Mouse (Mus musculus): Measurements from ENCODE around the gene Tpr. TPM values are rescaled to one million over a fixed set of nuclear protein-coding genes. Genes with fewer than 3 reads are reported as not detected.

Gene Tpr
- polyA plus RNA-seq, 1 experiment, result 45.4 TPM

GRCm38 (mm10) chr1:150489148-150489547 lies 96.5 kb downstream of the Tpr start:
- no peak for TF ChIP-seq CTCF (IDR thresholded peaks at IDR 0.05; ENCODE audit: control insufficient read depth, insufficient read depth, insufficient replicate concordance, low read depth, low read length)
- no peak for TF ChIP-seq POLR2A (IDR thresholded peaks at IDR 0.05; ENCODE audit: control insufficient read depth, low read depth, low read length)
- H3K27ac ChIP-seq (ENCODE audit: control insufficient read depth, insufficient read depth, low read depth, low read length), result no peak overlapping the region
- no peak overlapping the region for H3K4me3 ChIP-seq (ENCODE audit: control insufficient read depth, low read depth, low read length)
- no peaks in the 10 kb centered on the region for H3K27me3 ChIP-seq (ENCODE audit: control insufficient read depth, insufficient read depth, low read length)
- no peaks in the 10 kb centered on the region for H3K36me3 ChIP-seq (ENCODE audit: control insufficient read depth, insufficient read depth, low read length)
- H3K4me1 ChIP-seq (ENCODE audit: control insufficient read depth, insufficient read depth, low read length), result no peaks in the 10 kb centered on the region

DNA sequence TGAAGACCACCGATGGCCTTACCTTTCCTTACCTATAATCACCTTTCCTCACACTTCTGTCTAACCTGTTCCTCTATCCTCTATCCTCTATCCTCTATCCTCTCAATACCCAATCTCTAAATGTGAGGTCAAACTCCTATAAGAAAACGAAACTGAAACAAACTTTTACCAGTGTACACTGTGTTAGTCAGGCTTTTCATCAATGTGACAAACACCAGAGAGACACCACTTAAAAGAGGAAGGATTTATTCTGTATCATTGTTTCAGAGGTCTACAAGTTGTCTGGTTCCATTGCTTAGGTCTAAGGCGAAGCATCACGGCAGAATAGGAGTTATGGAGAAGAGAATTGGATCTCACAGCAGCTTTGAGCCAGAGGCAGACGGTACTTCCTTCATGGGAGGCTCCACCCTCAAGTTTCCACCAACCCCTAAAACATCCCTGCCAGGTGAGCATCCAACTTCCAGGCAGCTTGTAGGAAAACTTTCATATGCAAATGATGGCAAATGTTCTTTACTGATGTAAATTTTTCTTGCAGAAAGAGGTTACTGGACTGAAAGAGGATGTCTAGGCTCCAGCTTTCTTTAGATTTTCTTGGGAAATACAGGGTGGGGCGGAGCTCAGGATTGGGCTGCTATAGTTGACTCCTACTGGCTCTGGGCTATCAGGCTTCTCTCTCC lies 104.1 kb downstream of the Tpr start:
- Histone ChIP-seq H3K4me3 (ENCODE audit: control insufficient read depth, low read depth, low read length) (no peak overlapping the region), H3K36me3 (ENCODE audit: control insufficient read depth, insufficient read depth, low read length) (no peaks in the 10 kb centered on the region), H3K27me3 (ENCODE audit: control insufficient read depth, insufficient read depth, low read length) (no peaks in the 10 kb centered on the region), H3K4me1 (ENCODE audit: control insufficient read depth, insufficient read depth, low read length) (no peaks in the 10 kb centered on the region), H3K27ac (ENCODE audit: control insufficient read depth, insufficient read depth, low read depth, low read length) (no peak overlapping the region)
- no peak for TF ChIP-seq POLR2A (IDR thresholded peaks at IDR 0.05; ENCODE audit: control insufficient read depth, low read depth, low read length)
- TF ChIP-seq CTCF (IDR thresholded peaks at IDR 0.05; ENCODE audit: control insufficient read depth, insufficient read depth, insufficient replicate concordance, low read depth, low read length), result no peak

DNA sequence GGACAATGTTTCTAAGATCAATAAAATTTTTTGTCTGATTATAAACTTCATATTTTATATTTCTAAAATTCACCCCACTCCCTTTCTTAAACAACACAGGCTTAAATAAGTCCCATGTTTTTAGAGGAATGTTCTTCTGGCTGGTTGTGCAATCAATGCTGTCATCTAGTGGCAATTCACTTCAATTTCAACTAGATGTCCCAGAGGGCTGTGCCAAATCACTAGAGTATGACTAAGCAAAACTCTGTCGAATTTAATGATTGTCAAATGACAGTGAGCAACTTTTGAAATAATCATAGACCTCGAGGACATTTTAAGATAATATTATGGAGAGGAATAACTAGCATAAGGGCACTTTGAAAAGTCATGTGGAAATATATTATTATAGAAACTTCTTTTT lies 105.1 kb downstream of the Tpr start:
- no peaks in the 10 kb centered on the region for H3K27me3 ChIP-seq (ENCODE audit: control insufficient read depth, insufficient read depth, low read length)
- H3K27ac ChIP-seq (ENCODE audit: control insufficient read depth, insufficient read depth, low read depth, low read length), result no peak overlapping the region
- H3K4me3 ChIP-seq (ENCODE audit: control insufficient read depth, low read depth, low read length), result no peak overlapping the region
- H3K4me1 ChIP-seq (ENCODE audit: control insufficient read depth, insufficient read depth, low read length), result no peaks in the 10 kb centered on the region
- TF ChIP-seq CTCF (IDR thresholded peaks at IDR 0.05; ENCODE audit: control insufficient read depth, insufficient read depth, insufficient replicate concordance, low read depth, low read length) (no peak), POLR2A (IDR thresholded peaks at IDR 0.05; ENCODE audit: control insufficient read depth, low read depth, low read length) (no peak)
- H3K36me3 ChIP-seq (ENCODE audit: control insufficient read depth, insufficient read depth, low read length), result no peaks in the 10 kb centered on the region

GRCm38 (mm10) chr1:150498177-150498576 lies 105.5 kb downstream of the Tpr start:
- no peak for TF ChIP-seq POLR2A (IDR thresholded peaks at IDR 0.05; ENCODE audit: control insufficient read depth, low read depth, low read length)
- no peak for TF ChIP-seq CTCF (IDR thresholded peaks at IDR 0.05; ENCODE audit: control insufficient read depth, insufficient read depth, insufficient replicate concordance, low read depth, low read length)
- H3K27me3 ChIP-seq (ENCODE audit: control insufficient read depth, insufficient read depth, low read length), result no peaks in the 10 kb centered on the region
- no peaks in the 10 kb centered on the region for H3K4me1 ChIP-seq (ENCODE audit: control insufficient read depth, insufficient read depth, low read length)
- no peaks in the 10 kb centered on the region for H3K36me3 ChIP-seq (ENCODE audit: control insufficient read depth, insufficient read depth, low read length)
- no peak overlapping the region for H3K4me3 ChIP-seq (ENCODE audit: control insufficient read depth, low read depth, low read length)
- no peak overlapping the region for H3K27ac ChIP-seq (ENCODE audit: control insufficient read depth, insufficient read depth, low read depth, low read length)

Other genes starting within 250 kb of the Tpr start
- not detected in 2 replicates for gene Pdc, start 73.4 kb upstream of the Tpr start, polyA plus RNA-seq (2012; rRNA removed)
- 2.8 and 4.2 TPM in 2 replicates for gene Odr4, start 242 bp downstream of the Tpr start, polyA plus RNA-seq (2012; rRNA removed)
- 0.22 and 0.36 TPM in 2 replicates for gene Prg4, start 73.3 kb downstream of the Tpr start, polyA plus RNA-seq (2012; rRNA removed)